Mouse (Mus musculus) lung, adult 10 weeks (tissue): Measurements from ENCODE around the gene Capn6. TPM values are rescaled to one million over a fixed set of nuclear protein-coding genes. Genes with fewer than 3 reads are reported as not detected.

Experiments used
- polyA plus RNA-seq: library from polyadenylated mRNA; stranded (reverse); fragments of 350-450 nt; fragmentation: Illumina TruSeq; extraction: RNeasy Lipid Tissue Mini Kit (QIAGEN cat#74804); gene quantifications from one replicate; pipeline ENCODE4 v1.2.3, GENCODE M21; 2014; ENCODE audit warnings: low read depth, low replicate concordance; ENCODE audit not compliant: insufficient read depth

Capn6 gene
- polyA plus RNA-seq = 0.79 TPM

DNA sequence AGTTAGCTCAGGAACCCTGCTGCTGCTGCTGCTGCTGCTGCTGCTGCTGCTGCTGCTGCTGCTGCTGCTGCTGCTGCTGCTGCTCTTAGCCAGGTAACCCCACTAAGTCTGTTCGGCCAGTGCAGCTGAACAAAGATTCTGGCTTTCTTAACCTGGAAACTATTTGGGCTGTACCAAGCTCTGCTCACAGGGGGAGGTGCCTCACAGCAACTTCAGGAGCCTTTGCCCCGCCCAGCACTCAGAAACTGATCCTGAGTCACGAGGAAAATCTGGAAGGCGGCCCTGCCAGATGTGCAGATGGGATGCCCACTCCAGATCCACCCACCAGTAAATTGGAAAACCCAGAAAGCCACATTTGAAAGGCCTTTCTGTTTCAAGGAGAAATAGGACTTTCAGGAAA, at the start of gene Capn6:
Gene Capn6, minus strand, starts transcription at position 203 of the 400 bp plus-strand sequence.

Other genes with a start within 250 kb of the Capn6 start
- gene Dcx, start 105.9 kb upstream of the Capn6 start, polyA plus RNA-seq = not detected